Mouse (Mus musculus) heart, postnatal 25 days (tissue): ENCODE data around the gene Tmem43. TPM values are rescaled to one million over a fixed set of nuclear protein-coding genes. Genes with fewer than 3 reads are reported as not detected.

Experiments
- DNase-seq: peaks from one replicate; pipeline ENCODE4 v3.0.0; 2022; ENCODE audit warnings: low spot score
- intact Hi-C: fragments of 180-260 bp; cut with DNase I; formaldehyde crosslinking; loops from one replicate; pipeline ENCODE4 v1.15.1; 2025
- total RNA-seq, 2 experiments: library from RNA; stranded (reverse); gene quantifications; 2 replicates each; pipeline ENCODE4 v1.2.3; 2021

Gene Tmem43
- total RNA-seq, 2 experiments from 2014 or later = 23.5 to 26.0 TPM

DNA sequence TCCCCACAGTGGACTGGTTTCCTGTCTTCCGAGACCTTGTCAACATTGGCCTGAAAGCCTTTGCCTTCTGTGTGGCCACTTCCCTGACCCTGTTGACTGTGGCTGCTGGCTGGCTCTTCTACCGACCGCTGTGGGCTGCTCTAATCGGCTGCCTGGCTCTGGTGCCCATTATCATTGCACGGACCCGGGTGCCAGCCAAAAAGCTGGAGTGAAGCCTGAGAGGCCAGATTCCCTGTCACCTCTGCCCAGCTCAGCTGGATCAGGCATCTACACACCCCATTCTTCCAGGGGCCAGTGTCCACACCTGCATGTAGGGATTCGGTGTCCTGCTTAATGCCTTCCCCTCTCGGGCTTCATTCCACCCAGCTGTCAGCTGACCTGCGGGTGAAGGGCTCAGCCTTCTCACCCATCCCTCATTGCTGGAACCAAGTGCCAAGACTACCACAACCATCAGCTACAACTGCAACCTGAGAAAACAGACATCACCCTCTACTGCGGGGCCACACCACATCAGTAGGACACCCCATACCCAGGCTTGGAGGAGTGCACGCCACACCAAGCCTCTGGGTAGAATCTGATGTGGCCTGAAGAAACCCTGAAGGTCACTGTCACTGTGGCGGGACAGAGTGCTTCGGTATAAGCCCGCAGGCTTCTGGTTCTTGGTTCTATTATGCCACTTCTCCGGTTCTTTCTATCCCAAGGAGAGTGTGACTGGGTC is 13.4 kb downstream of the Tmem43 start:
- no peak for DNase-seq
- intact Hi-C loops = no loop called here

GRCm38 (mm10) chr6:91488496-91489212 is 15.2 kb downstream of the Tmem43 start:
- intact Hi-C loops = no loop called here
- peak; percentile 31 for DNase-seq

DNA sequence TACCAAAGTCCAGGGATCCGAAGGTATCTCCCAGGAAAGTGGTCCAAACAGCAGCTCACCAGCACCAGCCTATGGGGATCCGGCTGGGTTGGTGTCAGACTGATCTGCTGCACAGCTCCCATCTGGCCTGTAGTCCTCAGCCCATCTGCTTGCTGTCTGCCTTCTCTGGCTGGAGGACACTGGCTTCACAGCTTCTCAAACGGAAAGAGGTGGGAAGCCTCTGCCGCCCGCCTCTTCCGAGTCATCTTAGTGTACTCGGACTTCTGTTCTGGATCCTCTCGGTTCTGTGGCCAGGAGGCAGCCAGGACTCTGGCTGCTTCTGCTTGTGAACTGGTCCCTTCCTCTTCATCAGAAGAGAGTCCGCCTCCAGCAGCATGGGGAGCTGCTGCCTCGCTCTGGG is 16.4 kb downstream of the Tmem43 start:
- peak; percentile 23 for DNase-seq
- intact Hi-C loops = no loop called here

- intact Hi-C loops = no loop called here
- no peak for DNase-seq
Measured at GRCm38 (mm10) chr6:91491004-91491403, 17.5 kb downstream of the Tmem43 start.

- intact Hi-C loops = no loop called here
- no peak for DNase-seq
Measured at GRCm38 (mm10) chr6:91493053-91493452, 19.6 kb downstream of the Tmem43 start.

GRCm38 (mm10) chr6:91494526-91494925 is 21.0 kb downstream of the Tmem43 start:
- no peak for DNase-seq
- intact Hi-C loops = no loop called here

- DNase-seq = no peak
- intact Hi-C loops = no loop called here
Measured at GRCm38 (mm10) chr6:91503302-91503701, 29.8 kb downstream of the Tmem43 start.

GRCm38 (mm10) chr6:91506036-91506435 is 32.5 kb downstream of the Tmem43 start:
- intact Hi-C loops = no loop called here
- DNase-seq = no peak

DNA sequence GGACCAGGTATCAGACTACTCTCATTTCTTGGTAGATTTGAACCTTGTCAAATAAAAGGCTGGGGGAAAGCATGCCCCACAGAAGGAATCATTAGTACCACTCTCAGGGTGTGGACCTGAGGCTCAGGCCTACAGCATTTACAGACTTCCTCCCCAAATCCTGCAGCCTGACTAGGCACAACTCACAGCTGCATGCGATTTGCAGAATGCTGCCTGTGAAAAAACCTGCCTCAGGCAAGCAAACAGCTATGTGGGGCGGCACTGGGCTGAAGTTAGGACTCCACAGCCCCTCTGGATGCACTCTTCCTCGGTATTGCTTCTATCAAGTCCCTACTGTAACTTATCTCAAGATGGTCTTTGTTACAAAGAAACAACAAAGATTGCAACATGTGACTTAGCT is 34.5 kb downstream of the Tmem43 start:
- no peak for DNase-seq
- intact Hi-C loops = loop anchor here (2.0 kb wide), 1 partner anchor 223 kb away; no protein-coding TSS in a partner anchor

DNA sequence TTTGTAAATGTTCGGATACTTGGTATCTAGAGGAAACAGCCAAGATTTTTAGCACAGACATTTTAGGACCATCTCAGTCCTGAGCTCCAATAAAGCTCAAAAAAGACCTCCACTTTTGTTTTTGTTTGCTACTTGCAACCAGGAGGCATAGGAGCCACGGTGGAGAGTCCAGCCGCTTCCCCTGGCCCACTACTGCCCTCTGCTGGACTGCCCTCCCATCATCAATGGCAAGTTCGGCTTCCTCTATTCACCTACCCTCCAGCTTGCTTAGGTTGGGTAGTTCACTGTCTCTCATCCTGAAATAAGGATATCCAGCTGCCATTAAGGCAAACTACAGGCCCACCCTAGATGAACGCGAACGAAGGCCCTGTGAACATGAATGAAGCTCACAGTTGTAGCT is 35.8 kb downstream of the Tmem43 start:
- intact Hi-C loops = loop anchor here (2.0 kb wide), 1 partner anchor 225 kb away; no protein-coding TSS in a partner anchor
- no peak for DNase-seq

GRCm38 (mm10) chr6:91510211-91510610 is 36.7 kb downstream of the Tmem43 start:
- DNase-seq = no peak
- intact Hi-C loops = loop anchor here (10.0 kb wide), 1 partner anchor 345 kb away; no protein-coding TSS in a partner anchor

DNA sequence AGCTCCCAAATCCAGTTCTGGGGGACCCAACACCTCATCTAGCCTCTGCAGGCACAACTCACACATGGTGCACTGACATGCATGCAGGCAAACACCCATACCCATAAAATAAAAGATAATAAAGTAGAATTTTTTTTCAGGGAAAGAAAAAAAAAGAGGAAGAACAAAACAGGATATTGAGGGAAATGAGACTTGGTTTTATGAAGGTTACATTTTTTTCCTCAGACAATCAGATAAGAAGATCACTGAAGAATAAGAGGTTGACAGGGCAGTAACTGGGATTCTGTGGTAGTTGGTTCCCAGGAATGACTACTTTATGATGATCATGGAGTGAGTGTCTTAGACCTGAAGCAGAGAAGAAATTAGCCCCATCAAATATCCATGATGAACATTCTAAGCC is 40.6 kb downstream of the Tmem43 start:
- intact Hi-C loops = loop anchor here (2.0 to 10.0 kb wide), 4 partner anchors 39 to 349 kb away; no protein-coding TSS in a partner anchor
- no peak for DNase-seq

GRCm38 (mm10) chr6:91514737-91515362 is 41.3 kb downstream of the Tmem43 start:
- no peak for DNase-seq
- intact Hi-C loops = loop anchor here (2.0 to 10.0 kb wide), 4 partner anchors 40 to 350 kb away; no protein-coding TSS in a partner anchor

- intact Hi-C loops = loop anchor here (2.0 to 10.0 kb wide), 4 partner anchors 41 to 351 kb away; no protein-coding TSS in a partner anchor
Measured at GRCm38 (mm10) chr6:91515545-91516449, 42.3 kb downstream of the Tmem43 start, which contains the start of the genes Xpc and Lsm3. Gene Xpc, minus strand, starts transcription at chr6:91515888. Gene Lsm3, plus strand, starts transcription at chr6:91515928.

DNA sequence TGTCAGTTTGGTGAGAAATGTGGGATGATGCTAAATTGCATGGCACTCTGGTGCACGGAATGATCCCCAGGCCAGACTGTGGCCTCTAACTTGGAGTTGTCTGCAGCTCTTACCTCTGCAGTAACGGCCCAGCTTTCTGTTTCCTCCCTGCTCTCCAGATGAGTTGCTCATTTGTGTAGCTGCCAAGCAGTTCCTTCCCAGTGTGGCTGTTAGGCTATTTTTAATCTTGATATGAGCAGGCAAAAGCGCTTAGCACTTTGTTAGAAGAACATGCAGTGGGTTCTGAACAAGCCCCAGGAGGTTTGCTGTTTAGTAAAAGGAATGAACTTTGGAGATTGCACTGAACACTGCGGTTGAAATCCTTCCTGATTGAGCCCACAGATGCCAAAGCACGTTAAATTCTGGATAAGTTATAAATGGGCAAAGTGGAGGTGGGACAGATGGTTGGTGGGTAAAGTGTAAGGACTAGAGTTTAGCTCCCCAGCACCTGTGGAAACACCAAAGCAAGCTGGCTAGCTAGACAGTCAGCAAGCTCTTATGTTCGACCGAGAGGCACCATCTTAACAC is 45.0 kb downstream of the Tmem43 start:
- intact Hi-C loops = loop anchor here (10.0 kb wide), 1 partner anchor 354 kb away; no protein-coding TSS in a partner anchor
- DNase-seq = no peak

More at GRCm38 (mm10) chr6:91515545-91516449, 42.3 kb downstream of the Tmem43 start, which contains the start of the genes Xpc and Lsm3:
- DNase-seq = peak; percentile 94

DNA sequence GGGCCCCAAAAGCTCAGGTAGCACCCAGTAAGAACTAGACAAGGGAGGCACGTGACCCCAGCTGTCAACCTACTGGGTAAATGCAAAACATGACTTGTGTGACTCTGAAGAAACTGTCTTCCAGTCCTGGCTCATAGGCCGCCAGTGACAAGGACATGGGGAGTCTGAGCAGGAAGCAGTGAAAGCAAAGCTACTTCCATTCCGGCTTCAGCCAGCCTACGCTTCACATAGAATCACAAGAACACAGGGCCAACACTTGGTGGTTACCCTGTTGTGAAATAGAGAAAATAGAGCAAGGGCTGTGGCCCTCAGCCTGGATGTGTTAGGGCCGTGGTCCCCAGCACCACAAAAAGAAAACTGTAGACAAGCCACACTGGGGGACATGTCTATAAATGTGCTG is 49.3 kb downstream of the Tmem43 start:
- intact Hi-C loops = no loop called here
- DNase-seq = no peak

DNA sequence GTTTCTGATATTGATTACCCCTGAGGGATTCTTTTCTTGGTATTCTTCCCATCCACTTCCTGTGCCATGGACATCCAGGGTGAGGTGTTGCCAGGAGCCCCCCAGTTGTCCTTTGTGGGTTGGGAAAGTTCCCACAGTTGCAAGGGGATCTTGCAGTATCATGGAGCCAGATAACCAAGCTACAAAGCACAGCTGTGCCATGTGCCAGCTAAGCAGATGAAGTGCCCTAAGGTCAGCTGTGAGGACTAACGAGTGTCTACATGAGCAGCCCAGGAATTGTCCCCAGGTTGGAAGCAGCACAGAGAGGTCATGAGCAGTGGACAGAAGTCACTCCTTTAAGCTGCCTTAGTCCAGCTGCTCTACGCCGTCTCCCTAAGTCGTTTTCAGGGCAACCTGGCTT is 52.0 kb downstream of the Tmem43 start:
- intact Hi-C loops = loop anchor here (5.0 kb wide), 1 partner anchor 162 kb away; no protein-coding TSS in a partner anchor
- no peak for DNase-seq

- no peak for DNase-seq
- intact Hi-C loops = loop anchor here (1.0 to 5.0 kb wide), 4 partner anchors 47 to 325 kb away; no protein-coding TSS in a partner anchor
Measured at GRCm38 (mm10) chr6:91527227-91527860, 53.8 kb downstream of the Tmem43 start.
